Mouse (Mus musculus): ENCODE measurements around the gene Ube2e2.
"Not testable (repeated sequence)": the region's sequence is repeated elsewhere in the genome, so short reads cannot be mapped to it uniquely, and the experiment has no call there.

The Ube2e2 gene

GRCm38 (mm10) chr14:18754595-18754994, 139.5 kb downstream of the Ube2e2 start:
- ATAC-seq (ENCODE audit: insufficient number of reproducible peaks, low FRiP score, low TSS enrichment) = no peak

GRCm38 (mm10) chr14:18754001-18754400, 140.1 kb downstream of the Ube2e2 start:
- ATAC-seq (ENCODE audit: insufficient number of reproducible peaks, low FRiP score, low TSS enrichment) = no peak

GRCm38 (mm10) chr14:18731154-18731553, 162.9 kb downstream of the Ube2e2 start:
- no peak for ATAC-seq (ENCODE audit: insufficient number of reproducible peaks, low FRiP score, low TSS enrichment)

- no peak for ATAC-seq (ENCODE audit: insufficient number of reproducible peaks, low FRiP score, low TSS enrichment)
These were observed 173.2 kb downstream of the Ube2e2 start for GRCm38 (mm10) chr14:18720601-18721591.

GRCm38 (mm10) chr14:18716970-18717369, 177.1 kb downstream of the Ube2e2 start:
- ATAC-seq (ENCODE audit: insufficient number of reproducible peaks, low FRiP score, low TSS enrichment) = no peak

- ATAC-seq (ENCODE audit: insufficient number of reproducible peaks, low FRiP score, low TSS enrichment) = no peak
These were observed 178.5 kb downstream of the Ube2e2 start for GRCm38 (mm10) chr14:18715529-18715928.

GRCm38 (mm10) chr14:18697662-18698225, 196.3 kb downstream of the Ube2e2 start:
- no peak for ATAC-seq (ENCODE audit: insufficient number of reproducible peaks, low FRiP score, low TSS enrichment)

- not testable (repeated sequence) for ATAC-seq (ENCODE audit: insufficient number of reproducible peaks, low FRiP score, low TSS enrichment)
These were observed 197.6 kb downstream of the Ube2e2 start for GRCm38 (mm10) chr14:18696418-18696817.

GRCm38 (mm10) chr14:18678121-18678836, 215.8 kb downstream of the Ube2e2 start:
- ATAC-seq (ENCODE audit: insufficient number of reproducible peaks, low FRiP score, low TSS enrichment) = peak; percentile 74

- no peak for ATAC-seq (ENCODE audit: insufficient number of reproducible peaks, low FRiP score, low TSS enrichment)
These were observed 223.4 kb downstream of the Ube2e2 start for GRCm38 (mm10) chr14:18670712-18671111.

- ATAC-seq (ENCODE audit: insufficient number of reproducible peaks, low FRiP score, low TSS enrichment) = no peak
These were observed 224.6 kb downstream of the Ube2e2 start for GRCm38 (mm10) chr14:18669301-18669935.

- ATAC-seq (ENCODE audit: insufficient number of reproducible peaks, low FRiP score, low TSS enrichment) = not testable (repeated sequence)
These were observed 225.8 kb downstream of the Ube2e2 start for GRCm38 (mm10) chr14:18668309-18668708.

- no peak for ATAC-seq (ENCODE audit: insufficient number of reproducible peaks, low FRiP score, low TSS enrichment)
These were observed 226.3 kb downstream of the Ube2e2 start for GRCm38 (mm10) chr14:18667755-18668154.

- ATAC-seq (ENCODE audit: insufficient number of reproducible peaks, low FRiP score, low TSS enrichment) = no peak
These were observed 227.8 kb downstream of the Ube2e2 start for GRCm38 (mm10) chr14:18666251-18666650.

GRCm38 (mm10) chr14:18665267-18666024, 228.6 kb downstream of the Ube2e2 start:
- no peak for ATAC-seq (ENCODE audit: insufficient number of reproducible peaks, low FRiP score, low TSS enrichment)

GRCm38 (mm10) chr14:18663666-18664065, 230.4 kb downstream of the Ube2e2 start:
- ATAC-seq (ENCODE audit: insufficient number of reproducible peaks, low FRiP score, low TSS enrichment) = no peak

GRCm38 (mm10) chr14:18657777-18658753, 236.0 kb downstream of the Ube2e2 start:
- no peak for ATAC-seq (ENCODE audit: insufficient number of reproducible peaks, low FRiP score, low TSS enrichment)

GRCm38 (mm10) chr14:18649123-18649675, 244.9 kb downstream of the Ube2e2 start:
- ATAC-seq (ENCODE audit: insufficient number of reproducible peaks, low FRiP score, low TSS enrichment) = no peak
